Mouse (Mus musculus): Measurements from ENCODE around the gene Syna.

Gene Syna

DNA sequence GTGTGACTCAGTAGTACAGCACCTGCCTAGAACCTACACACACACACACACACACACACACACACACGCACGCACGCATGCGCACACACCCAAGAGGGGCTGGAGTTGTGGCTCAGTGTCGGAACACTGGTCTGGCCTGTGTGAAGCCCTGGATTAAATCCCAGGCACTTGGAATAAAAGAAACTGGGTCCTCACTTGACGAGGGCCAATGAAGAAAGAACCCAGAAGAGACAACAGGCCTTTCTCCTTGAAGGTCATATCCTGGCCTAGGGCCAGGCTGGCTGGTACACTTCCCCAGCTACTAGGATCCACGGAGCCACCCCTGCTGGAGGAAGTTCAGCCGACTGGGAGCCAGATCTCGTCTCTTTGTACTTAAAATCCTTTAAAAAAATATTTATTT is 28.4 kb downstream of the Syna start:
- DNase-seq (ENCODE audit: low spot score in 2 of 2): no peak

GRCm38 (mm10) chr5:134530830-134531229 is 29.1 kb downstream of the Syna start:
- DNase-seq (ENCODE audit: low spot score in 2 of 2): no peak

GRCm38 (mm10) chr5:134528488-134528887 is 31.5 kb downstream of the Syna start:
- DNase-seq (ENCODE audit: low spot score in 2 of 2): no peak

- DNase-seq (ENCODE audit: low spot score in 2 of 2): no peak
Observed at GRCm38 (mm10) chr5:134525971-134526711, 33.8 kb downstream of the Syna start.

DNA sequence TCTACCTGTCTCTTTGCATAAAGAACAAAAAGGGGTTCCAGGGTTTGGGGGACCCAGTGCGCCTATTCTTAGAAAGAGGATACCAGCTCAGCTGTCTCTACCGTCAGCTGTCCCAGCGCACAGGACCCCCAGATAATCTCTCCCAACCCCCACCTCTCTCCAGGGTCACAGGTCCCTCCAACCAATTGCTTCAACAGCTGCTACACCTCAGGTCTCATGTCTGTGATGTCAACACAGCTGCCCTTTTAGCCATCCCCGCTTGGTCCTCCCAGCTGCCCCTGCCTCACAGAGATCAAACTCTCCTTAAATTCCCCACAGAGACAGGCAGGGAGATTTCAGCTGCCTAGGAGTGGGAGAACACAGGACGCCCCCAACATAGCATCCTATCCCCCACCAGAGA is 36.2 kb downstream of the Syna start:
- no peak for DNase-seq (ENCODE audit: low spot score in 2 of 2)

DNA sequence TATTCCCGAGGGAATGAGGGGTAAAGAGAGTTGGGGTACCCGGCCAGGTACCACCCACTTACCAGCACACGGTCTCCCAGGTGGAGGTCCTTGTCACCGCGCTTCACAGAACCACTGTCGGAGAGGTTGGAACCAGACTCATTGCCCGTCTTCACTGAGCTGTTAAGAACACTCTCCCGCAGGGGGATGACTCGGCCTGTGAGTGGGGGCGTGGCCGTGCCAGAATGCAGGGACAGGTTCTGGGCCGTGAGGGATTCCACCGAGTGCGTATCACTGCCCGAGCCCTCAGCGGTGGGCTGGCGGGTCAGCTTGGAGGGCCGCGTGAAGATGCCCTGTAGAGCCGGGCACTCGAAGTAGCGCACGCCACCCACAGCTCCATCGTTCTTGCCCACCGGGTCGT is 37.4 kb downstream of the Syna start:
- no peak for DNase-seq (ENCODE audit: low spot score in 2 of 2)

DNA sequence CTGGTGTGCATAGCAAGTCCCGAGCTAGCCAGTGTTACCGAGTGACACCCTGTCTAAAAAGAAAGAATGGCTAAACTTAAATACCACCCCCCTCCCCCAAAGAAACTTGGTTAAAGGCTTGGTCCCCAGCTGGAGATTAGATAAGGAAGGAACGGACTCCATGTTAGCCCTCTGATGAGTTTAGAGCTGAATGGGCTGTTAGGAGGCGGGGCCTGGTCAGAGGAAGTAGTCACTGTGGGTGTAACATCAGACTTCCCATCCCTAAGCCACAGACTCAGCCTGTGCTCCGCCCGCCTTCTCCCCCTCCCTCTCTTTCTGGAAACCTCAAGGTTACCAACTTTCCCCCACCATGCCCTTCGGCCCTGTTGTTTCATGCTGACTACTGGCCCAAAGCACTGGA is 38.2 kb downstream of the Syna start:
- DNase-seq (ENCODE audit: low spot score in 2 of 2): no peak

DNA sequence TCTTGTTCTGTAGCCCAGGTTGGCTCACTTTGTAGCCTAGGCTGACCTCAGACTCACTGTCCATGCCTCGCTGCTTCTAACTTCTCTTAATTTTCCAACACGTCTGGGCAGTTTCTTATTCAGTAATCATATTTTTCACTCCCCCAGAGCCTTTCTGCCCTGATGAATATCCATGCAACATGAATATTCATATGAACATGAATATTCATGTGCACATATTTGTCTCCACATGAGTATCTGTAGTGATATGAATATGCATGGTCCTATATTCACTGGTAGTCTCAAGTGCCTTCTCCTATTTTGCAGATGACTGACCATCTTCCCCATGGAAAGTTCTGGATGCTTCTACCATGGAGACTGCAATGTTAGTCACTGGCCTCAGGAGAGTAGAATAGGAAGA is 38.8 kb downstream of the Syna start:
- DNase-seq (ENCODE audit: low spot score in 2 of 2): no peak

DNA sequence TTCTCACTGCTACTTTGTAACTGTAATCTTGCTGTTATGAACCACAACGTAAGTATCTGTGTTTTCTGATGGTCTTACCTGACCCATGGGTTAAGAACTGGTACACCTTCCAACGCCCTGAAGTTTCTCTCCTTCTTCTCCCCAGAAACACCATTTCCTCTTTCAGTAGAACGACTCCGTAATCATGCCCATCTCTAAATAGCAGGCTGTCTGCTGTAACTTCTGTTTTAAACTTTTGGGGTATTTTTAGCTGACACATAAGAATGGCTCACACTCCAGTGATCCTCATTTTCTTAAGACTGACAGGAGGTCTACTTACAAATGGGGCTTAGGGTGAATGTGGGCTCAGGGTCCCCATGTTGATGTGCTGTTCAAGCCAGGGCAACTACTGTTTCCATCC is 39.9 kb downstream of the Syna start:
- DNase-seq (ENCODE audit: low spot score in 2 of 2): no peak

GRCm38 (mm10) chr5:134519471-134519870 is 40.5 kb downstream of the Syna start:
- DNase-seq (ENCODE audit: low spot score in 2 of 2): no peak

GRCm38 (mm10) chr5:134512086-134512485 is 47.9 kb downstream of the Syna start:
- DNase-seq (ENCODE audit: low spot score in 2 of 2): no peak

GRCm38 (mm10) chr5:134510266-134510665 is 49.7 kb downstream of the Syna start:
- DNase-seq (ENCODE audit: low spot score in 2 of 2): no peak

GRCm38 (mm10) chr5:134508965-134509364 is 51.0 kb downstream of the Syna start:
- DNase-seq (ENCODE audit: low spot score in 2 of 2): no peak
